Mouse (Mus musculus): ENCODE data around the gene Car12.

DNA sequence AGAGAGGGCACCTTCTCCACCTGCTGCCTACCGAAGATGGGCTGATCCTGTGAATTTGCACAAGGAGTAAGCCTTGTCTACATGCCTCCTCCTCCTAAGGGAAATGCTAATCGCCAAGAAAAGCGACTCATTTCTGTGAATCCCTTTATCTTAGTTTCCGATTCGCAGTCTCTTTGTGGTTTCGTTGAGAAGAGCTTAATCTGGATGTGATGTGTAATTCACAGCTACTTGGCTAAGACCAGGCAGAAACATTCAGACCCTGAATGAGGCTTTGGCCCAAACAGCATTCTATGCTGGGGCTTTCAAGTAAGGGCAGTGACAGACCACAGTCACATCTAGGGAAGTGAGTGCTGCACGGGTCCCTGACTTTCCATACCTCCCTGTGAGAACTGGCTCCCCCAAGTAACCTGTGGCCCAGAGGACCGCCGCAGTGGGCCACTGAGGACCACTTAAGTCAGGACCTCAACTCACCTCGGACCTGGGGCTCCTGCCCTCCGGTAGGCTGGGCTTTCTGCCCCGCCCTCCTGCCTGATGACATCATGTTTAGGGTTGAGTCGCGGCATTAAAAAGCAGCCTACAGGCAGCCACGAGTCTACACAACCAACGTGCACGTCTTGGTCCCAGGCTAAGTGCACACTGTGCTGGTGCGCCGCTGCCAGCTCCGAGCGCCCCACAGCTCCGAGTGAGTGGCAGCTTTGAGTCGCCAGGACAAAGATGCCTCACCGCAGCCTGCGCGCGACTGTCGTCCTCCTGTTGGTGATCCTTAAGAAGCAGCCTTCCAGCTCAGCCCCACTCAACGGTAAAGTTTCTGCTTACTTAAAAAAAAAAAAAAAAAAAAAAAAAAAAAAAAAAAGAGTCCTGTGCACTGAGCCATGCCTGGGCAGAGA is at the start of gene Car12:
- TF ChIP-seq CTCF (IDR thresholded peaks at IDR 0.05; ENCODE audit: borderline replicate concordance, insufficient read depth, low read depth, low read length): no peak
- TF ChIP-seq POLR2A (IDR thresholded peaks at IDR 0.05; ENCODE audit: borderline replicate concordance, insufficient read depth, low read length): 0 out of 2 replicates have a peak, but pooled peaks have one; percentile 10

All from cerebellum, adult 2 months (tissue).